Mouse (Mus musculus) cortical plate, adult 2 months (tissue): ENCODE data around the gene Eng.

Experiments used
- CTCF ChIP-seq: fragments of 200-500 bp; IDR thresholded peaks from 2 replicates; pipeline ENCODE4 v1.5.1; 2011; ENCODE audit warnings: mild to moderate bottlenecking, control low read depth, low read length; ENCODE audit not compliant: insufficient read depth; ENCODE audit errors: extremely low read depth
- POLR2A ChIP-seq: fragments of 200-500 bp; IDR thresholded peaks from 2 replicates; pipeline ENCODE4 v1.6.1; 2011; ENCODE audit warnings: mild to moderate bottlenecking, low read length, control low read depth; ENCODE audit not compliant: insufficient read depth; ENCODE audit errors: extremely low read depth

DNA sequence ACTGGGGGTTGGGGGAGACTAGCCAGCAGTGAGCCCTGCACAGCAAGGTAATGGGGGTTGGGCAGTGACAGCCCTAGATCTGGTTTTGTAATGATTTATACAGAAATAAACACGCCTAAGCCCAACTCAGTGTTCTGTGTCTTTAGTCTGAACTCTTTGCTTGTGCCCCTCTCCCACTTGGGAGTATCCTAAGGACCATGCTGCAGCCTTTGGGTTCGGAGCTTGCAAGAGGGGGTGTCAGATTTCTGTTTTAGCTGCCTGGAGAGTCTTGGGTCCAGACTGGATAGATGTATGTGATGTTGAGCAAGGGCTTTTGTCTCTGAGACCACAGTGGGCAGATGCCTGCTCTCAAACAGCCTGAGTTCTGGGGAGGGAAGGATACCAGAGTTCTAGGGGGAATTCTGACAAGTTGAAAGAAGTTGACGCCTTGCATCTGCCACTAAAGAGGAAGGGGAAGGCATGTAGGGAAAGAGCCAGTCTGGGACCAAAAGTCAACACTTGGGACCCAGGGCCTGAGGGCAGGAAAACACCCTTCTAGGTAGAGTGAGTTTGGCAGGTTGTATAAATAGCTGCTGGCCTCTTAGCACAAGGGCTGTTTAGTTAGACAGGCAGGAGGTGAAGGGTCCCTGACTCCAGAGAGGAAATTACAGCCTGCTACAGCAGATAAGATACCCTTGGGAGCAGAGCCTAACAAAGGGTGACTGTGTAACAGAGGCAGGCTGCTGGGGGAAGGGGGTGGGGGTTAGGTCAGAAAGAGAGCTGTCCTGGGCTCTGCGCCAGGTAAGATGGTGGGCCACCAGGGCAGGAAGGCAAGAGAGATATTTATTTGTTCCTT is 25.5 kb upstream of the Eng start:
- no peak for TF ChIP-seq POLR2A
- TF ChIP-seq CTCF: no peak
